15 mouse cellular contexts compared by ENCODE assay signal in genomic region chr10:111171246-111171934, GRCm38 (mm10). TPM values are rescaled to one million over a fixed set of nuclear protein-coding genes. Genes with fewer than 3 reads are reported as not detected.
A peak's percentile ranks its signal among the peaks of the same experiment; 100 is the strongest.
DNase-seq lines count a peak whose midpoint lies in the region; ATAC-seq lines count a peak whose summit lies in the region.
"Had no signal": no experiment of that assay in that cellular context is flagged by ENCODE, and none has a peak within 500 bp of the region (broad histone marks: within the 10 kb centered on the region; RNA-seq: fewer than 3 reads in every experiment).

No protein-coding gene starts in this region.

- peak overlapping the region; percentile 38; the same call in 1 of the 2 replicates for H3K9ac ChIP-seq in heart, embryonic 14.5 days (ENCODE audit: low read length)
- H3K9ac ChIP-seq: lung, embryonic 15.5 days; stomach, embryonic 15.5 days had no signal

- peaks cover 13 to 82% of the 10 kb centered on the region in 2 experiments for H3K4me1 ChIP-seq in heart, embryonic 14.5 days (ENCODE audit: control insufficient read depth in 2 of 2, insufficient read depth in 2 of 2, low read length in 2 of 2)

- no peak for DNase-seq in heart, postnatal 25 days (ENCODE audit: low spot score)
- peak; percentile 79 for DNase-seq in A20 (ENCODE audit: low read depth, low spot score)
- DNase-seq in ovary, postnatal 14 days (ENCODE audit: low spot score) = no peak
- DNase-seq in left cerebral cortex, postnatal 4 days = no peak
- DNase-seq in left cerebral cortex, postnatal 10 days (ENCODE audit: extremely low spot score in 1 of 2, low spot score in 2 of 2) = no peak
- DNase-seq: cerebellum, postnatal 14 days; heart, postnatal 14 days had no signal

- 87% methylated on average over 15 of the region's 15 CpGs for WGBS in heart, embryonic 14.5 days

- H3K4me2 ChIP-seq in heart, embryonic 14.5 days (ENCODE audit: low read length) = peak overlapping the region; percentile 25; the same call in 1 of the 2 replicates
- H3K4me2 ChIP-seq: lung, embryonic 15.5 days; stomach, embryonic 15.5 days had no signal

- intact Hi-C loops in heart, postnatal 25 days (cut with DNase I) = no loop called here
- intact Hi-C loops in left cerebral cortex, postnatal 4 days (cut with DNase I) = no loop called here
- intact Hi-C loops in left cerebral cortex, postnatal 10 days (cut with DNase I) = no loop called here

- no peaks in the 10 kb centered on the region for H3K9me3 ChIP-seq in heart, embryonic 14.5 days (ENCODE audit: control insufficient read depth, low read length)
- H3K9me3 ChIP-seq: lung, embryonic 15.5 days; stomach, embryonic 15.5 days had no signal

- no peak overlapping the region for H3K4me3 ChIP-seq in heart, embryonic 14.5 days (ENCODE audit: control insufficient read depth in 1 of 2, insufficient read depth in 1 of 2, low read depth in 1 of 2, low read length in 2 of 2)
- H3K4me3 ChIP-seq: erythroblast, embryonic 14.5 days; left cerebral cortex, adult 2 months; lung, embryonic 15.5 days; stomach, embryonic 15.5 days had no signal

- H3K27ac ChIP-seq in heart, embryonic 14.5 days (replicated peaks in 1 of 2; ENCODE audit: control insufficient read depth in 1 of 2, insufficient read depth in 1 of 2, low read depth in 2 of 2, low read length in 2 of 2) = peak overlapping the region in 1 of 2 experiments; percentile 37; a peak in 1 of 4 replicates
- H3K27ac ChIP-seq: kidney, postnatal 0 days; left cerebral cortex, adult 2 months; lung, embryonic 15.5 days; stomach, embryonic 15.5 days had no signal

- ATAC-seq in heart, embryonic 14.5 days (ENCODE audit: insufficient number of reproducible peaks, insufficient read depth, low FRiP score, low read depth) = no peak
- peak; percentile 28 for ATAC-seq in common myeloid progenitor, adult 5-6 weeks (replicated peaks; ENCODE audit: low read depth, poor library complexity, severe bottlenecking)
- peak; percentile 50 for ATAC-seq in megakaryocyte progenitor cell, adult 5-6 weeks (replicated peaks; ENCODE audit: poor library complexity)

- H3K36me3 ChIP-seq in heart, embryonic 14.5 days (ENCODE audit: control insufficient read depth, insufficient read depth, low read length) = no peaks in the 10 kb centered on the region
- H3K36me3 ChIP-seq: lung, embryonic 15.5 days; stomach, embryonic 15.5 days had no signal

- H3K27me3 ChIP-seq in heart, embryonic 14.5 days (ENCODE audit: control insufficient read depth, insufficient read depth, low read length) = no peaks in the 10 kb centered on the region
- H3K27me3 ChIP-seq: lung, embryonic 15.5 days; stomach, embryonic 15.5 days had no signal

RNA-seq across cellular contexts. Expression of gene Osbpl8, which starts 6.8 kb away (rescaled TPM):
- 43.9 and 50.3 TPM in 2 replicates for polyA plus RNA-seq in heart, embryonic 14.5 days (2014; fragmentation: Nextera tagmentation; extraction: Ambion mirVana)
- 10 to 100 TPM; 68.3 to 69.5 TPM for total RNA-seq in heart, postnatal 25 days (2021)
- 163 and 167 TPM in 2 replicates for total RNA-seq in common myeloid progenitor, adult 5-6 weeks (2017)
- total RNA-seq in megakaryocyte progenitor cell, adult 5-6 weeks (2015) = 73.2 and 80.2 TPM in 2 replicates
- total RNA-seq in megakaryocyte progenitor cell, adult 5-6 weeks (2017) = 90.9 and 125 TPM in 2 replicates
- 10 to 100 TPM; 72.4 to 74.7 TPM for total RNA-seq in left cerebral cortex, postnatal 4 days (2021)
- total RNA-seq in left cerebral cortex, postnatal 10 days (2021) = 10 to 100 TPM; 67.4 to 67.7 TPM
